Mouse (Mus musculus) lung, postnatal 10 days (tissue): ENCODE results near the gene Golt1a.

ENCODE experiments used
- DNase-seq: peaks from one replicate; pipeline ENCODE4 v3.0.0; 2021

Golt1a gene

GRCm38 (mm10) chr1:133351762-133352161 is 42.2 kb downstream of the Golt1a start:
- DNase-seq = no peak

- DNase-seq = peak; percentile 86
These were observed 43.8 kb downstream of the Golt1a start for GRCm38 (mm10) chr1:133353371-133353809.

- DNase-seq = no peak
These were observed 45.9 kb downstream of the Golt1a start for GRCm38 (mm10) chr1:133355469-133355868.

GRCm38 (mm10) chr1:133355912-133356311 is 46.3 kb downstream of the Golt1a start:
- no peak for DNase-seq

GRCm38 (mm10) chr1:133356330-133356729 is 46.7 kb downstream of the Golt1a start:
- no peak for DNase-seq

GRCm38 (mm10) chr1:133361006-133361405 is 51.4 kb downstream of the Golt1a start:
- DNase-seq = no peak

GRCm38 (mm10) chr1:133362103-133362502 is 52.5 kb downstream of the Golt1a start:
- DNase-seq = no peak

GRCm38 (mm10) chr1:133363276-133364021 is 53.8 kb downstream of the Golt1a start, which contains the start of gene Etnk2:
Etnk2 (plus strand) TSS chr1:133363572.
- peak; percentile 88 for DNase-seq

GRCm38 (mm10) chr1:133364022-133364630 is 54.5 kb downstream of the Golt1a start:
- no peak for DNase-seq

- no peak for DNase-seq
These were observed 55.3 kb downstream of the Golt1a start for GRCm38 (mm10) chr1:133364890-133365289.

GRCm38 (mm10) chr1:133366951-133367605 is 57.5 kb downstream of the Golt1a start:
- no peak for DNase-seq

GRCm38 (mm10) chr1:133367606-133368488 is 58.2 kb downstream of the Golt1a start:
- DNase-seq = peak; percentile 18

- no peak for DNase-seq
These were observed 59.0 kb downstream of the Golt1a start for GRCm38 (mm10) chr1:133368644-133369043.

GRCm38 (mm10) chr1:133370352-133370751 is 60.8 kb downstream of the Golt1a start:
- DNase-seq = no peak

GRCm38 (mm10) chr1:133371431-133371830 is 61.8 kb downstream of the Golt1a start:
- DNase-seq = no peak

- no peak for DNase-seq
These were observed 62.5 kb downstream of the Golt1a start for GRCm38 (mm10) chr1:133372113-133372512.
